Mouse (Mus musculus): ENCODE results near the gene Hlf.

GRCm38 (mm10) chr11:90369605-90370004 is 21.1 kb downstream of the Hlf start:
- TF ChIP-seq POLR2A (IDR thresholded peaks at IDR 0.05; ENCODE audit: insufficient read depth, low read depth, low read length) (no peak), CTCF (IDR thresholded peaks at IDR 0.05; ENCODE audit: insufficient read depth, low read depth, low read length) (no peak)

Data from olfactory bulb, adult 2 months (tissue).